Mouse (Mus musculus) embryonic facial prominence, embryonic 11.5 days (tissue): ENCODE results near the gene Gpr156. TPM values are rescaled to one million over a fixed set of nuclear protein-coding genes. Genes with fewer than 3 reads are reported as not detected.
"Not testable (repeated sequence)": the region's sequence is repeated elsewhere in the genome, so short reads cannot be mapped to it uniquely, and the experiment has no call there.

Source experiments
- ATAC-seq: fragments of 200-750 bp; cut with Nextera tagmentation; replicated peaks from 2 replicates; pipeline ENCODE4 v1.8.0; 2017; ENCODE audit warnings: low read depth; ENCODE audit not compliant: insufficient number of reproducible peaks, low FRiP score, low TSS enrichment
- DNase-seq: peaks from one replicate; pipeline ENCODE4 v3.0.0-alpha.2; 2015; ENCODE audit warnings: low spot score
- H3K27ac ChIP-seq: fragments of 300-500 bp; sonication (generic); replicated peaks from 2 replicates; pipeline ENCODE4 v1.5.1; 2014; ENCODE audit warnings: mild to moderate bottlenecking, low read depth, low read length, control low read depth
- H3K27me3 ChIP-seq: fragments of 300-500 bp; sonication (generic); 2 replicates; pipeline ENCODE4 v1.6.1; 2014; ENCODE audit warnings: mild to moderate bottlenecking, low read length, moderate library complexity, mixed read lengths; ENCODE audit not compliant: control insufficient read depth, insufficient read depth
- H3K36me3 ChIP-seq: fragments of 300-500 bp; sonication (generic); replicated peaks from 2 replicates; pipeline ENCODE4 v1.6.1; 2014; ENCODE audit warnings: low read depth, mild to moderate bottlenecking, low read length, moderate library complexity, mixed read lengths; ENCODE audit not compliant: control insufficient read depth, insufficient read depth
- H3K4me1 ChIP-seq: fragments of 300-500 bp; sonication (generic); 2 replicates; pipeline ENCODE4 v1.6.1; 2014; ENCODE audit warnings: low read length, mixed read lengths; ENCODE audit not compliant: control insufficient read depth, insufficient read depth
- H3K4me2 ChIP-seq: fragments of 300-500 bp; sonication (generic); 2 replicates; pipeline ENCODE4 v1.6.1; 2014; ENCODE audit warnings: low read depth, mild to moderate bottlenecking, control low read depth, low read length, moderate library complexity
- H3K4me3 ChIP-seq: fragments of 300-500 bp; sonication (generic); 2 replicates; pipeline ENCODE4 v1.5.1; 2014; ENCODE audit warnings: low read depth, low read length, control low read depth
- H3K9ac ChIP-seq: fragments of 300-500 bp; sonication (generic); replicated peaks from 2 replicates; pipeline ENCODE4 v1.6.1; 2014; ENCODE audit warnings: mild to moderate bottlenecking, control low read depth, low read length
- H3K9me3 ChIP-seq: fragments of 300-500 bp; sonication (generic); replicated peaks from 2 replicates; pipeline ENCODE4 v1.6.1; 2016; ENCODE audit warnings: mild to moderate bottlenecking, low read length, inconsistent platforms, mixed read lengths; ENCODE audit not compliant: control insufficient read depth
- WGBS: fragments of 180-500 bp; shearing (Covaris S2); extraction: QIAGEN DNeasy Blood & Tissue Kit; methylation state at CpG from one replicate; pipeline ENCODE4 v1.1.7; 2014; 5-methylcytosine and 5-hydroxymethylcytosine counted together
- polyA plus RNA-seq: library from polyadenylated mRNA; unstranded; fragments of >200 nt; fragmentation: Nextera tagmentation; extraction: Ambion mirVana; gene quantifications from 2 replicates; pipeline ENCODE4 v1.2.1, GENCODE M21; 2014

The Gpr156 gene
- polyA plus RNA-seq, 1 experiment from 2014 or later = 1.5 TPM

GRCm38 (mm10) chr16:37967415-37967814 lies 51.1 kb downstream of the Gpr156 start:
- Histone ChIP-seq H3K4me2 (no peak overlapping the region), H3K9ac (no peak overlapping the region), H3K27me3 (no peaks in the 10 kb centered on the region), H3K9me3 (no peaks in the 10 kb centered on the region), H3K27ac (no peak overlapping the region), H3K4me1 (peaks cover 4% of the 10 kb centered on the region; the same call in 1 of the 2 replicates), H3K4me3 (no peak overlapping the region), H3K36me3 (no peaks in the 10 kb centered on the region)
- DNase-seq = no peak
- WGBS = 65% methylated on average over 2 of the region's 2 CpGs
- no peak for ATAC-seq

- Histone ChIP-seq H3K9me3 (no peaks in the 10 kb centered on the region), H3K4me2 (no peak overlapping the region), H3K4me1 (no peaks in the 10 kb centered on the region), H3K36me3 (no peaks in the 10 kb centered on the region), H3K27me3 (no peaks in the 10 kb centered on the region), H3K4me3 (no peak overlapping the region), H3K27ac (no peak overlapping the region), H3K9ac (no peak overlapping the region)
- ATAC-seq (no peak), DNase-seq (no peak)
- whole genome bisulfite sequencing = 85% methylated on average over 5 of the region's 5 CpGs
Observed at GRCm38 (mm10) chr16:37971522-37971921, 55.2 kb downstream of the Gpr156 start.

GRCm38 (mm10) chr16:37972357-37972756 lies 56.1 kb downstream of the Gpr156 start:
- no peaks in the 10 kb centered on the region for H3K36me3 ChIP-seq
- no peaks in the 10 kb centered on the region for H3K27me3 ChIP-seq
- H3K4me3 ChIP-seq = no peak overlapping the region
- DNase-seq (no peak), ATAC-seq (no peak)
- H3K4me2 ChIP-seq = no peak overlapping the region
- H3K27ac ChIP-seq = no peak overlapping the region
- H3K9me3 ChIP-seq = no peaks in the 10 kb centered on the region
- no peak overlapping the region for H3K9ac ChIP-seq
- H3K4me1 ChIP-seq = no peaks in the 10 kb centered on the region
- WGBS = 56% methylated on average over 8 of the region's 8 CpGs

- not testable (repeated sequence) for H3K4me1 ChIP-seq, H3K9ac ChIP-seq, H3K9me3 ChIP-seq, H3K36me3 ChIP-seq, H3K27ac ChIP-seq, H3K27me3 ChIP-seq, H3K4me2 ChIP-seq, ATAC-seq, H3K4me3 ChIP-seq, DNase-seq
- WGBS = 92% methylated on average over 9 of the region's 9 CpGs
Observed at GRCm38 (mm10) chr16:37973239-37973638, 56.9 kb downstream of the Gpr156 start.

GRCm38 (mm10) chr16:37973855-37974519 lies 57.7 kb downstream of the Gpr156 start:
- WGBS = 72% methylated on average over 11 of the region's 11 CpGs
- DNase-seq (no peak), ATAC-seq (no peak)
- Histone ChIP-seq H3K36me3 (no peaks in the 10 kb centered on the region), H3K4me3 (no peak overlapping the region), H3K27me3 (no peaks in the 10 kb centered on the region), H3K4me1 (no peaks in the 10 kb centered on the region), H3K27ac (no peak overlapping the region), H3K4me2 (no peak overlapping the region), H3K9me3 (no peaks in the 10 kb centered on the region), H3K9ac (no peak overlapping the region)

GRCm38 (mm10) chr16:37974520-37975340 lies 58.4 kb downstream of the Gpr156 start:
- Histone ChIP-seq H3K4me2 (no peak overlapping the region), H3K27ac (no peak overlapping the region), H3K4me3 (no peak overlapping the region), H3K9ac (no peak overlapping the region), H3K27me3 (no peaks in the 10 kb centered on the region), H3K4me1 (no peaks in the 10 kb centered on the region), H3K36me3 (no peaks in the 10 kb centered on the region), H3K9me3 (no peaks in the 10 kb centered on the region)
- 64% methylated on average over 13 of the region's 13 CpGs for WGBS
- ATAC-seq (no peak), DNase-seq (no peak)

- Histone ChIP-seq H3K4me1 (no peaks in the 10 kb centered on the region), H3K9me3 (no peaks in the 10 kb centered on the region), H3K4me3 (no peak overlapping the region), H3K27me3 (no peaks in the 10 kb centered on the region), H3K36me3 (no peaks in the 10 kb centered on the region), H3K9ac (no peak overlapping the region), H3K4me2 (no peak overlapping the region), H3K27ac (no peak overlapping the region)
- DNase-seq (no peak), ATAC-seq (no peak)
- 81% methylated on average over 1 of the region's 1 CpGs for WGBS
Observed at GRCm38 (mm10) chr16:37981907-37982306, 65.6 kb downstream of the Gpr156 start.

- 61% methylated on average over 11 of the region's 11 CpGs for WGBS
- no peak overlapping the region for H3K4me3 ChIP-seq
- no peak overlapping the region for H3K4me2 ChIP-seq
- H3K27ac ChIP-seq = no peak overlapping the region
- DNase-seq = no peak
- ATAC-seq = no peak
- H3K9ac ChIP-seq = no peak overlapping the region
- H3K27me3 ChIP-seq = no peaks in the 10 kb centered on the region
- no peaks in the 10 kb centered on the region for H3K36me3 ChIP-seq
- no peaks in the 10 kb centered on the region for H3K9me3 ChIP-seq
- H3K4me1 ChIP-seq = no peaks in the 10 kb centered on the region
Observed at GRCm38 (mm10) chr16:37988211-37988865, 72.0 kb downstream of the Gpr156 start.
